Mouse (Mus musculus) olfactory bulb, adult 2 months (tissue): Measurements from ENCODE around the gene Tlcd2.

Source experiments
- CTCF ChIP-seq: fragments of 200-500 bp; IDR thresholded peaks from 2 replicates; pipeline ENCODE4 v1.5.1; 2012; ENCODE audit warnings: low read depth, mild to moderate bottlenecking, low read length, moderate library complexity; ENCODE audit not compliant: insufficient read depth
- POLR2A ChIP-seq: fragments of 200-500 bp; IDR thresholded peaks from 2 replicates; pipeline ENCODE4 v1.6.1; 2012; ENCODE audit warnings: mild to moderate bottlenecking, low read depth, low read length, moderate library complexity; ENCODE audit not compliant: insufficient read depth

DNA sequence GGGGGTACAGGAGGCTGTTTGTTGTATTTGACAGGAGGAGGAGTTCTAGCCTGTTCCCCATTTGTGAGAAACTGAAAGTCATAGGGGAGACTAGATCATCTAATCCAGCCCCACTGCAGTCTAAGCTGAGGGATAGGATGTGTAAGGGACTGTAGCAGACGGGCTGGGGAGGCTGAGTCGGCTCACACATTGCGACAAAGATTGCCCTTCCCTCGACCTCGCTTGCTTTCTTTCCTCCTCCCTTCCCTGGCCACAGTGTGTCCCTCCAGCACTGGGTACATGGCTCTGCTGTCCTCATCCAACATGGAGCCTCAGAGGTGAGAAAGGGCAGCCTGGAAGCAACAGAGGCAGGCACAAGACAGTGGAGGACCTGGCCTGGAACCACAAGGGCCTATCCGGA lies 3.5 kb downstream of the Tlcd2 start:
- TF ChIP-seq CTCF (no peak), POLR2A (no peak)
